ENCODE assay signal across 27 mouse cellular contexts in genomic region chr11:36002900-36003299, GRCm38 (mm10). TPM values are rescaled to one million over a fixed set of nuclear protein-coding genes. Genes with fewer than 3 reads are reported as not detected.
DNase-seq lines count a peak whose midpoint lies in the region; ATAC-seq and TF ChIP-seq lines count a peak whose summit lies in the region.
"Had no signal": no experiment of that assay in that cellular context is flagged by ENCODE, and none has a peak within 500 bp of the region (broad histone marks: within the 10 kb centered on the region; RNA-seq: fewer than 3 reads in every experiment).

No protein-coding gene starts in this region.

- H3K27me3 ChIP-seq in hindbrain, postnatal 0 days (ENCODE audit: insufficient read depth, low read length): no peaks in the 10 kb centered on the region
- H3K27me3 ChIP-seq in hindbrain, embryonic 12.5 days: no peaks in the 10 kb centered on the region
- no peaks in the 10 kb centered on the region for H3K27me3 ChIP-seq in liver, postnatal 0 days (ENCODE audit: insufficient read depth, low read length)
- H3K27me3 ChIP-seq in midbrain, embryonic 14.5 days (ENCODE audit: control insufficient read depth, insufficient read depth, low read length): no peaks in the 10 kb centered on the region
- peaks cover 27% of the 10 kb centered on the region for H3K27me3 ChIP-seq in midbrain, embryonic 10.5 days (ENCODE audit: low read depth, poor library complexity, severe bottlenecking)
- H3K27me3 ChIP-seq in stomach, postnatal 0 days (ENCODE audit: control insufficient read depth, insufficient read depth, low read length): no peaks in the 10 kb centered on the region
- H3K27me3 ChIP-seq: forebrain, embryonic 15.5 days; Patski had no signal

- no peak overlapping the region for H3K4me3 ChIP-seq in hindbrain, postnatal 0 days (ENCODE audit: low read length)
- no peak overlapping the region for H3K4me3 ChIP-seq in hindbrain, embryonic 12.5 days
- no peak overlapping the region for H3K4me3 ChIP-seq in liver, postnatal 0 days (ENCODE audit: low read depth, low read length)
- no peak overlapping the region for H3K4me3 ChIP-seq in midbrain, embryonic 14.5 days (replicated peaks; ENCODE audit: low read depth, low read length)
- no peak overlapping the region for H3K4me3 ChIP-seq in midbrain, embryonic 10.5 days
- no peak overlapping the region for H3K4me3 ChIP-seq in stomach, postnatal 0 days (ENCODE audit: low read depth, low read length)
- H3K4me3 ChIP-seq: embryonic facial prominence, embryonic 13.5 days; forebrain, embryonic 10.5 days; forebrain, embryonic 15.5 days; heart, adult 2 months; heart, embryonic 12.5 days; liver, embryonic 13.5 days; lung, embryonic 15.5 days; midbrain, embryonic 12.5 days had no signal

- no peak for TF ChIP-seq EP300 in liver, postnatal 0 days (IDR thresholded peaks at IDR 0.05; ENCODE audit: low read depth)
- no peak for TF ChIP-seq EP300 in stomach, postnatal 0 days (optimal IDR thresholded peaks at IDR 0.05)

- H3K36me3 ChIP-seq in hindbrain, postnatal 0 days (ENCODE audit: insufficient read depth, low read length): peaks cover 3% of the 10 kb centered on the region; the same call in 1 of the 2 replicates
- peaks cover 2% of the 10 kb centered on the region for H3K36me3 ChIP-seq in hindbrain, embryonic 12.5 days
- no peaks in the 10 kb centered on the region for H3K36me3 ChIP-seq in liver, postnatal 0 days (replicated peaks; ENCODE audit: insufficient read depth, low read length)
- H3K36me3 ChIP-seq in midbrain, embryonic 14.5 days (ENCODE audit: control insufficient read depth, insufficient read depth, low read length): peaks cover 11% of the 10 kb centered on the region
- H3K36me3 ChIP-seq in midbrain, embryonic 10.5 days: peaks cover 2% of the 10 kb centered on the region; the same call in 1 of the 2 replicates
- H3K36me3 ChIP-seq in stomach, postnatal 0 days (ENCODE audit: control insufficient read depth, insufficient read depth, low read length): no peaks in the 10 kb centered on the region
- H3K36me3 ChIP-seq: embryonic facial prominence, embryonic 13.5 days; forebrain, embryonic 10.5 days; G1E; heart, embryonic 12.5 days; liver, embryonic 13.5 days; lung, embryonic 15.5 days had no signal

- H3K4me1 ChIP-seq in hindbrain, postnatal 0 days (ENCODE audit: insufficient read depth, low read length): peaks cover 6% of the 10 kb centered on the region; the same call in 1 of the 2 replicates
- peaks cover 30% of the 10 kb centered on the region for H3K4me1 ChIP-seq in hindbrain, embryonic 12.5 days
- no peaks in the 10 kb centered on the region for H3K4me1 ChIP-seq in liver, postnatal 0 days (ENCODE audit: insufficient read depth)
- H3K4me1 ChIP-seq in midbrain, embryonic 14.5 days (ENCODE audit: control insufficient read depth, insufficient read depth, low read length): peaks cover 13% of the 10 kb centered on the region
- peaks cover 37% of the 10 kb centered on the region for H3K4me1 ChIP-seq in midbrain, embryonic 10.5 days
- no peaks in the 10 kb centered on the region for H3K4me1 ChIP-seq in stomach, postnatal 0 days (replicated peaks; ENCODE audit: control insufficient read depth, insufficient read depth)

- peak; percentile 30 for DNase-seq in hindbrain, postnatal 0 days (ENCODE audit: low spot score)
- DNase-seq in liver, postnatal 0 days: no peak
- DNase-seq in liver: no peak
- peak; percentile 20 for DNase-seq in midbrain, embryonic 14.5 days
- DNase-seq in midbrain, embryonic 10.5 days (ENCODE audit: low spot score): no peak
- no peak for DNase-seq in stomach, postnatal 0 days (ENCODE audit: low spot score)
- DNase-seq: adrenal gland, postnatal 10 days; cerebellum, adult 11-12 months; cerebellum, adult 9-11 months; heart, adult 2 months; heart, postnatal 4 days; kidney, adult 8-10 months; kidney, postnatal 10 days; left cerebral cortex, postnatal 4 days; liver, embryonic 13.5 days; thymus, postnatal 4 days had no signal

- TF ChIP-seq CTCF in hindbrain, postnatal 0 days (IDR thresholded peaks at IDR 0.05; ENCODE audit: low read depth): peak; percentile 36
- peak; percentile 9; the same call in 1 of the 2 replicates for TF ChIP-seq CTCF in liver, postnatal 0 days (IDR thresholded peaks at IDR 0.05; ENCODE audit: low read depth)
- TF ChIP-seq CTCF in stomach, postnatal 0 days (IDR thresholded peaks at IDR 0.05; ENCODE audit: low read depth): peak; percentile 56

- no peaks in the 10 kb centered on the region for H3K9me3 ChIP-seq in hindbrain, postnatal 0 days (ENCODE audit: low read length)
- H3K9me3 ChIP-seq in hindbrain, embryonic 12.5 days (replicated peaks): no peaks in the 10 kb centered on the region
- H3K9me3 ChIP-seq in liver, postnatal 0 days (ENCODE audit: low read length): no peaks in the 10 kb centered on the region
- no peaks in the 10 kb centered on the region for H3K9me3 ChIP-seq in midbrain, embryonic 14.5 days (ENCODE audit: control insufficient read depth, low read length)
- H3K9me3 ChIP-seq in midbrain, embryonic 10.5 days (replicated peaks): no peaks in the 10 kb centered on the region
- H3K9me3 ChIP-seq in stomach, postnatal 0 days (ENCODE audit: control insufficient read depth, low read length): no peaks in the 10 kb centered on the region
- H3K9me3 ChIP-seq: embryonic facial prominence, embryonic 13.5 days; forebrain, embryonic 10.5 days; forebrain, embryonic 15.5 days; heart, embryonic 12.5 days; liver, embryonic 13.5 days; lung, embryonic 15.5 days; midbrain, embryonic 12.5 days had no signal

- no peak overlapping the region for H3K27ac ChIP-seq in hindbrain, postnatal 0 days
- H3K27ac ChIP-seq in hindbrain, embryonic 12.5 days: no peak overlapping the region
- no peak overlapping the region for H3K27ac ChIP-seq in liver, postnatal 0 days (ENCODE audit: low read depth)
- no peak overlapping the region for H3K27ac ChIP-seq in midbrain, embryonic 14.5 days (replicated peaks; ENCODE audit: low read depth, low read length)
- H3K27ac ChIP-seq in midbrain, embryonic 10.5 days (replicated peaks): no peak overlapping the region
- no peak overlapping the region for H3K27ac ChIP-seq in stomach, postnatal 0 days (replicated peaks)
- H3K27ac ChIP-seq: embryonic facial prominence, embryonic 13.5 days; forebrain, embryonic 10.5 days; forebrain, embryonic 15.5 days; heart, adult 2 months; hindbrain, embryonic 14.5 days; liver, embryonic 13.5 days; lung, embryonic 15.5 days; midbrain, embryonic 12.5 days had no signal

- ATAC-seq in hindbrain, postnatal 0 days: no peak
- ATAC-seq in hindbrain, embryonic 12.5 days (ENCODE audit: low FRiP score): no peak
- no peak for ATAC-seq in liver, postnatal 0 days
- no peak for ATAC-seq in midbrain, embryonic 14.5 days (ENCODE audit: low FRiP score, low TSS enrichment)
- no peak for ATAC-seq in stomach, postnatal 0 days (ENCODE audit: low FRiP score, low TSS enrichment)
- ATAC-seq: forebrain, embryonic 15.5 days; inflammation-experienced regulatory T-cells, adult 6 months; Patski had no signal

- no peak overlapping the region for H3K9ac ChIP-seq in hindbrain, postnatal 0 days (replicated peaks; ENCODE audit: low read length)
- no peak overlapping the region for H3K9ac ChIP-seq in hindbrain, embryonic 12.5 days
- no peak overlapping the region for H3K9ac ChIP-seq in liver, postnatal 0 days (replicated peaks)
- H3K9ac ChIP-seq in midbrain, embryonic 14.5 days (replicated peaks; ENCODE audit: low read length): no peak overlapping the region
- H3K9ac ChIP-seq in stomach, postnatal 0 days (ENCODE audit: low read length): no peak overlapping the region
- H3K9ac ChIP-seq: embryonic facial prominence, embryonic 13.5 days; forebrain, embryonic 15.5 days; heart, embryonic 12.5 days; hindbrain, embryonic 14.5 days; liver, embryonic 13.5 days; lung, embryonic 15.5 days; midbrain, embryonic 12.5 days had no signal

- no peak overlapping the region for H3K4me2 ChIP-seq in hindbrain, postnatal 0 days (ENCODE audit: low read depth, low read length)
- H3K4me2 ChIP-seq in hindbrain, embryonic 12.5 days (replicated peaks): no peak overlapping the region
- H3K4me2 ChIP-seq in liver, postnatal 0 days (ENCODE audit: low read depth, low read length): no peak overlapping the region
- H3K4me2 ChIP-seq in midbrain, embryonic 14.5 days (ENCODE audit: low read length): no peak overlapping the region
- H3K4me2 ChIP-seq in stomach, postnatal 0 days (replicated peaks; ENCODE audit: low read depth): no peak overlapping the region
- H3K4me2 ChIP-seq: embryonic facial prominence, embryonic 13.5 days; forebrain, embryonic 15.5 days; heart, embryonic 12.5 days; hindbrain, embryonic 14.5 days; liver, embryonic 13.5 days; lung, embryonic 15.5 days; midbrain, embryonic 12.5 days had no signal

- WGBS in hindbrain, postnatal 0 days: 44% methylated on average over 4 of the region's 4 CpGs
- 51% methylated on average over 4 of the region's 4 CpGs for WGBS in hindbrain, embryonic 12.5 days
- 51% methylated on average over 4 of the region's 4 CpGs for WGBS in liver, postnatal 0 days (ENCODE audit: insufficient replicate concordance)
- WGBS in midbrain, embryonic 14.5 days: 59% methylated on average over 4 of the region's 4 CpGs
- 57% methylated on average over 4 of the region's 4 CpGs for WGBS in midbrain, embryonic 10.5 days
- 45% methylated on average over 4 of the region's 4 CpGs for WGBS in stomach, postnatal 0 days

RNA-seq across cellular contexts. Expression of gene Wwc1, which starts 22.6 kb away (rescaled TPM):
- 17.8 and 20.4 TPM in 2 replicates for total RNA-seq in hindbrain, postnatal 0 days (2014; rRNA removed)
- polyA plus RNA-seq in hindbrain, postnatal 0 days (2015; fragmentation: Nextera tagmentation; extraction: Ambion mirVana): 8.6 and 9.0 TPM in 2 replicates
- polyA plus RNA-seq in hindbrain, embryonic 12.5 days (2016; fragmentation: Nextera tagmentation; extraction: Ambion mirVana): 14.6 and 15.2 TPM in 2 replicates
- 4.7 and 6.3 TPM in 2 replicates for polyA plus RNA-seq in liver, postnatal 0 days (2015; fragmentation: Nextera tagmentation; extraction: Ambion mirVana)
- 8.8 and 10.3 TPM in 2 replicates for polyA plus RNA-seq in midbrain, embryonic 14.5 days (2014; fragmentation: Nextera tagmentation; extraction: Ambion mirVana)
- polyA plus RNA-seq in midbrain, embryonic 10.5 days (2016; fragmentation: Nextera tagmentation; extraction: Ambion mirVana): 5.0 and 5.3 TPM in 2 replicates
- 7.8 and 9.0 TPM in 2 replicates for polyA plus RNA-seq in stomach, postnatal 0 days (2015; fragmentation: Nextera tagmentation; extraction: Ambion mirVana)

Comparison
In these comparisons a context has a peak if more than half of its experiments do, and no peak if none do; other contexts are left out.
1. DNase-seq: peak in hindbrain, postnatal 0 days (single experiment) and midbrain, embryonic 14.5 days (single experiment); none in liver, postnatal 0 days (single experiment), liver (single experiment), midbrain, embryonic 10.5 days (single experiment) and stomach, postnatal 0 days (single experiment).
2. Peak in every context shown above with its lines, with median percentiles within 50 percentile points of each other: CTCF ChIP-seq.